Mouse (Mus musculus): ENCODE measurements around the gene Crybg2.
A peak's percentile ranks its signal among the peaks of the same experiment; 100 is the strongest.

Crybg2 gene

GRCm38 (mm10) chr4:134096120-134096519, 35.5 kb downstream of the Crybg2 start:
- no peak for DNase-seq

GRCm38 (mm10) chr4:134097015-134097608, 36.5 kb downstream of the Crybg2 start:
- DNase-seq, result no peak

- DNase-seq, result peak; percentile 27 to 55
Measured at GRCm38 (mm10) chr4:134098628-134099027, 38.0 kb downstream of the Crybg2 start.

- no peak for DNase-seq
Measured at GRCm38 (mm10) chr4:134100245-134100644, 39.6 kb downstream of the Crybg2 start.

GRCm38 (mm10) chr4:134101979-134102741, 41.5 kb downstream of the Crybg2 start, which contains the start of gene Ubxn11:
Gene Ubxn11, plus strand, starts transcription at chr4:134102570.
- peak; percentile 91 to 94 for DNase-seq

- no peak for DNase-seq
Measured at GRCm38 (mm10) chr4:134102742-134103119, 42.1 kb downstream of the Crybg2 start.

- DNase-seq, result no peak
Measured at GRCm38 (mm10) chr4:134106105-134106504, 45.5 kb downstream of the Crybg2 start.

GRCm38 (mm10) chr4:134107730-134108129, 47.1 kb downstream of the Crybg2 start:
- no peak for DNase-seq

GRCm38 (mm10) chr4:134108196-134108595, 47.6 kb downstream of the Crybg2 start:
- DNase-seq, result no peak

- DNase-seq, result no peak
Measured at GRCm38 (mm10) chr4:134110653-134111052, 50.0 kb downstream of the Crybg2 start.

- DNase-seq, result no peak
Measured at GRCm38 (mm10) chr4:134112403-134112802, 51.8 kb downstream of the Crybg2 start.

- no peak for DNase-seq
Measured at GRCm38 (mm10) chr4:134113356-134113994, 52.9 kb downstream of the Crybg2 start.

GRCm38 (mm10) chr4:134114038-134114437, 53.4 kb downstream of the Crybg2 start:
- no peak for DNase-seq

- DNase-seq, result no peak
Measured at GRCm38 (mm10) chr4:134115215-134116144, 54.9 kb downstream of the Crybg2 start.

GRCm38 (mm10) chr4:134116501-134116900, 55.9 kb downstream of the Crybg2 start:
- no peak for DNase-seq

GRCm38 (mm10) chr4:134117012-134117411, 56.4 kb downstream of the Crybg2 start:
- DNase-seq, result no peak

- no peak for DNase-seq
Measured at GRCm38 (mm10) chr4:134118126-134118800, 57.6 kb downstream of the Crybg2 start.

- no peak for DNase-seq
Measured at GRCm38 (mm10) chr4:134119042-134119441, 58.4 kb downstream of the Crybg2 start.

GRCm38 (mm10) chr4:134119644-134120043, 59.0 kb downstream of the Crybg2 start:
- no peak for DNase-seq

- no peak for DNase-seq
Measured at GRCm38 (mm10) chr4:134120192-134120805, 59.7 kb downstream of the Crybg2 start.

- no peak for DNase-seq
Measured at GRCm38 (mm10) chr4:134120916-134121315, 60.3 kb downstream of the Crybg2 start.

- DNase-seq, result no peak
Measured at GRCm38 (mm10) chr4:134121571-134121970, 61.0 kb downstream of the Crybg2 start.
